Mouse (Mus musculus) cerebellum, adult 11 months (tissue): Measurements from ENCODE around the gene Mfsd11.
A peak's percentile ranks its signal among the peaks of the same experiment; 100 is the strongest.

Experiments used
- DNase-seq: peaks from one replicate; pipeline ENCODE4 v3.0.0; 2022

Mfsd11 gene

DNA sequence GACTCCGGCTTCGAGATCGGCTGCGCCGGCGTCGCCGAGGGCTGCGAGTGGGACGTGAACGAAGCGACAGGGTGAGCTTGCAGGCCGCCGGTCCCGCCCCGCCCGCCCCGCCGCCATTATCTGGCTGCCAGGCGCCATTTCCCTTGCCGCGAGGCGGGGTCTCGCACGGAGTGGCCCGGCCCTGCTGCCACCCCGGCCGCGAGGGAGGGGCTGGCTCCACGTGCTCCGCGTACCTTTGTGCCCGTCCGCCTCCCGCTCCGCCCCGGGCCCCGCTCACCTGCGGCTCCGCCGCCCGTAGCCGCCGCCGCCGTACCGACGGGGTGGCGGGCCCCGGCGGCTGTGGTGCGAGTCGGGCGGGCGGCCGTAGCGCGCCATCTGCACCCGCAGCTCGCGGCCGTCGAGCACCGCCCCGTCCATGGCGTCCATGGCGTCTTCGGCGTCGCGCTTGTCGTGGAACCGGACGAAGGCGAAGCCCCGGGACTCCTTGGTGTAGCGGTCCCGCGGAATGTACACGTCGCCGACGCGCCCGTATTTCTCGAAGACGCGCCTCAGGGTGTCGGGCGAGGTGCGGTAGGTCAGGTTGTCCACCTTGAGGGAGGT is at the start of gene Mfsd11:
Mfsd11 (plus strand) TSS at position 150 of the 600 bp plus-strand sequence.
- DNase-seq: peak; percentile 70

DNA sequence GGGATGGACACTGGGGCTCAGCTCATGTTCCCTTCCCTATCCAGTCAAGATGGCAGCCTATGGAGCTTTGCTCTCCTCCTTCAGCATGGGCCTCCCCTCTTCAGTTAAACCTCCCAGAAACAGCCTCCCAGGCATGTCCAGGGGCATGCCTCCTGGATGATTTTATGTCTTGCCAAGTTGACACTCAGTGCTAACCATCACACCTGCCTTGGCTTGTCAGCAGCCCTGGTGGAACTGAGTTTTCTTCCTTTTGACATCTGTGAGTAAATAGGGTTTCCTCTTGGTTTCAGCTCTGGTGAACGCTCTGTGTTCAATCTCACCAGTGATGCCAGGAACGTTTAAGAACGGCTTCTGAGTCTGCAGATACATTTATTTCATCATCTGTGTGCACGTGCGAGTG is 49.5 kb upstream of the Mfsd11 start:
- DNase-seq: no peak

DNA sequence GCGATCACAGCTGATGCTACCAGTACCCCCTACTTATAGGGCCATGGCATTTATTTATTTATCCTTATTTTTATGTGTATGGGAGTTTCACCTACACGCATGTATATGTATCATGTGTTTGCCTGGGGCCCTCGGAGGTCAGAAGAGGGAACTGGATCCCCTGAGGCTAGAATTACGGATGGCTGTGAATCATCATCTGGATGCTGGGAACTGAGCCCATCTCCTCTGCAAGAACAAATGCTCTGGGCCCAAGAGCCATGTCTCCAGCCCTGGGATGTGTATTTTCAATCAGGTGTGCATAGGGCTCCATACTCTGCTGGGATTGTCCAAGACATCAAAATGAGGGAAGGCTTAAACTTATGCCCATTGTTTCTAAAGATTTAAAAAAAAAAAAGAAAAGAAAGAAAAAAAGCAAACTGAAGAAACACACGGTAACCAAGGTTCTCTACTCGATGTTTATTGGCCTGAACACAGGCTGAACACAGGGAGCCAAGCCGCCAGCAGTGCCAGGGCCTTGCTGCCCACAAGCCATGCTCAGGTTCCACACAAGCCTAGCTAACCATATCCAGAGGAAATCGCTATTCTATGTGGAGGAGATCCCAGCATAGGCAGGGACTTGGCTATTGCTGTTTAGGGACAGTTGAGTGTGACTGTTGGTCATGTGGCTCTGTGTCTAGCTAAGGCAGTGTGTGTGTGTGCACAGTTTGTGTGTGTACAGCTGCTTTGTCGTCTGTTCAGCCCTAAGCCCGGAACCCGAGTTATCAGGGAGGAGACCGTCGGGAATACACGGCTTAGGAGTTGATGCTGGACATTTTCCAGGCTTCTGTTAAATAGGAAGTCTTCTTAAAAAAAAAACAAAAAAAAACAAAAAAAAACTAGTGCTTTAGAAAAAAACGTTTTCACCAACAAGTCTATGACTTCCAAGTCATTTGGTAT is 45.8 kb upstream of the Mfsd11 start:
- DNase-seq: no peak

DNA sequence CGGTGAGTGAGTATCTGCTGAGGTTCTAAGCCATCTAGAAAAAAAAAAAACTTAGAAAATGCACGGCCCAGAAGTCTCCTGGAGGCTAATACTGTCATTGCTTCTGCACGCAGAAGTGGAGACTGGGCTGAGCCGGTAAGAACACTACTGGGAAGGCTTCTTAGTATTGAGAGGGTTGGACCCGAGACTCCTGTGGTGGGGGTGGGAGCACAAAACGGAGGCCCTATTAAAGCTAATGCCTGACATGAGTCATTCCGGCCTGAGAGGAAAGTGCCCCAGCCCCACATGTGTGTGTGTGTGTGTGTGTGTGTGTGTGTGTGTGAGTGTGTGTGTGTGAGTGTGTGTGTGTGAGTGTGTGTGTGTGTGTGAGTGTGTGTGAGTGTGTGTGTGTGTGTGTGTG is 45.1 kb upstream of the Mfsd11 start:
- DNase-seq: no peak

DNA sequence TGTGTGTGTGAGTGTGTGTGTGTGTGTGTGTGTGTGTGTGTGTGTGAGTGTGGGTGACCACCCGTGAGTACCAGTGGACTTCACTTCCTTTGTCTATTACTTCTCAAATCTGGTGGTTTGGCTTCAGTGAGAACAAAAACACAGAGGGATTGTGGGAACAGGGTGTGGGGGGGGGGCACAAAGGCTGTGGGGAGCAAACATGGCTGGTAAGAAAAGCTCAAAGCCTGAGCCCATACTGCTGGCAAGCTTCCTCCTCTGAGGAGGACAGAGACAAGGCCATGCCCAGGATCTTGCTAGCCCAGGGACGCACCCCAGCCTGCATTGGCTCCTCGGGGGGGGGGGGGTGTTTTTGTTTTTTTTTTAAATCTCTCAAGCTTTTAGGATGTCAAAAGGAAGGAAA is 44.7 kb upstream of the Mfsd11 start:
- no peak for DNase-seq

DNA sequence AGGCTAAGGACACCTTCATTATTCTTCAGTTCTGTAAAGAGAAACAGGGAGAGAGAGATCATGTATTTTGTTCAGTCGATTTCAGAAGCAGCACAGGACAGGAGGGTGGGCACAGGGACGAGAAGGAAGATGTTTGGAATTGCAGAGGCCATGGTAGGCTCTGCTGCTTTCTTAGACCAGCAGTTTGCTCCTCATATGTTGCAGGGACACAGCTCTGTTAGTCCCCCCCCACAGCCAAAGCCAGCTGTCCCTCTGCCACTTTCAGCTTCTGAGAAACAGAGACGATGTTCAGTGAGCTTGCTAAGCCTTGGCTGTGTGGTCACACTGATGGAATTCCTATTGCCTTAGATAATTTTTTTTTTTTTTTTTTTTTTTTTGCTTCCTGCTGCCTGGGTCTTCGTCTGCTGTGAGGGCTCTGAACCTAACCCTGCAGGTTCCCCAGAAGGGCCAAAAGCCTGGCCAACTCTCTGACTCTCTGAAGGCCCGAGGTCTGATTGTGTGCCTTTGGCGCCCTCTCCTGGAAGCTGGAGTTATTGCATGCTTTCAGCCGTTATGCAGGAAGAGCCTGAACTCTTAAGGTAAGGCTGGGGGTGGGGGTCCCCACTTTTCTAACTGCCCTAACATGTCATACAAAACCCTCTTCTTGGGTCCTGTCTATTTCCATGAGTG is 44.2 kb upstream of the Mfsd11 start:
- DNase-seq: peak; percentile 84

DNA sequence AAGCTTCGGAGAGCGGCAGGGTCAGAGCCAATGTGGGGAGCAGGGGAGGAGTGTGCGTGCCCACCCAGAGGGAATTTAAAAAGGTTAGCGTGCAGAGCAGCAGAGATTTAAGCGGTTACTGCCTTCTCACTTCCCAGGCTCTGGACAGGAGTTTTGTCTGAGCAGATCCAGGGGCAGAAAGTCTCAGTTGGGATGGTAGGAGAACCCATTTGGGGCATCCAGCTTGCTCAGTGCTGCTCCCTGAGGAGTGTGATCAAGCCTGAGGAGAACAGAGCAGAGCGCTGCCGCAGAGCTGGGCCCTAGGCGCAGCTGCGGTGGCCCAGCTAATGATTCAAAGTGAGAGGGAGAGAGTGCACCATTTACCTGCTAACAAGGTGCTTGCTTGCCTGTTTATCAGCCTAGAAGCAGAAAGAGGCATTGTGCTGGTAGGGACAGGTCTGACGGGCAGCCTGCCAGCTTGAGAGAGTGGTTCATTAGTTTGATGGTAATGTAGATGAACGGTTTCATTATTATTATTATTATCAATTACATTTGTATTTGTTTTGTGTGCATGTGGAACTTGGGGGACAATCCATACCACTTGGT is 43.3 kb upstream of the Mfsd11 start:
- no peak for DNase-seq

DNA sequence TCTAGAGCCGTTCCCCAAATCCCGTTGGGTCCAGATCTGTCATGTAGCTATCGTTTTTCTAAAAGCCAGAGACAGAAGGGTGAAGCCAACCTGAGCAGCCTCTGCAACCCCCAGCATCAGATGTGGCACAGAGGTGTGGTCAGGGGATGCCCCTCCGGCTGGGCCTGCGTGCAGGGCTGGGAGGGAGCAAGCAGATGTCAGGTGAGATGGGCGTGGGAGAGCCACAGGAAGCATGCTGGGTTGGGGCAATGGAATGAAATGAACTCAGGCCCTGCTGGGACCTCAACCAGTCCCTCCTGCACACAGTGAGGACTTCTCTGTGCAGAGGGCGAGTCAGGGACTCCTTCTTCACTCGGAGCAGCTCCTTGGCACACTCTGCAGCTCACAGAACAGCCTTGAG is 42.7 kb upstream of the Mfsd11 start:
- DNase-seq: no peak

DNA sequence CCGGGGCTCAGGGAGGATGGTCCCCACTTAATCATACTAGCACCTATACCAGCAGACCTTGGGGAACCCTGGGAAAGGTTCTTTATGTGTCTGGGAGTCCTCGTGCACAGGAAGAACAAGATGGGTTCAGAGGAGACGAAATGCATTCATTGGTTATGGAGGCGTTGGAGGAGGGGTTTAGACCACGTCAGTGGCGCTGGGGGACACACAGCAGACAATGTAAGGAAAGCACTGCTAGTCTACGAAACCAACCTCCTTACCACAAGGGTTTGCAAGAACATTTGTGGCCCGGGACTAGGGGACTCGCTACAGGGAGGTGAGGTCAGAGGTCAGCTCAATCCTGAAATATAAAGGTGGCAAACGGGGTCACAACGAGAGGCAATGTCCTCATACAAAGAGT is 41.7 kb upstream of the Mfsd11 start:
- no peak for DNase-seq

DNA sequence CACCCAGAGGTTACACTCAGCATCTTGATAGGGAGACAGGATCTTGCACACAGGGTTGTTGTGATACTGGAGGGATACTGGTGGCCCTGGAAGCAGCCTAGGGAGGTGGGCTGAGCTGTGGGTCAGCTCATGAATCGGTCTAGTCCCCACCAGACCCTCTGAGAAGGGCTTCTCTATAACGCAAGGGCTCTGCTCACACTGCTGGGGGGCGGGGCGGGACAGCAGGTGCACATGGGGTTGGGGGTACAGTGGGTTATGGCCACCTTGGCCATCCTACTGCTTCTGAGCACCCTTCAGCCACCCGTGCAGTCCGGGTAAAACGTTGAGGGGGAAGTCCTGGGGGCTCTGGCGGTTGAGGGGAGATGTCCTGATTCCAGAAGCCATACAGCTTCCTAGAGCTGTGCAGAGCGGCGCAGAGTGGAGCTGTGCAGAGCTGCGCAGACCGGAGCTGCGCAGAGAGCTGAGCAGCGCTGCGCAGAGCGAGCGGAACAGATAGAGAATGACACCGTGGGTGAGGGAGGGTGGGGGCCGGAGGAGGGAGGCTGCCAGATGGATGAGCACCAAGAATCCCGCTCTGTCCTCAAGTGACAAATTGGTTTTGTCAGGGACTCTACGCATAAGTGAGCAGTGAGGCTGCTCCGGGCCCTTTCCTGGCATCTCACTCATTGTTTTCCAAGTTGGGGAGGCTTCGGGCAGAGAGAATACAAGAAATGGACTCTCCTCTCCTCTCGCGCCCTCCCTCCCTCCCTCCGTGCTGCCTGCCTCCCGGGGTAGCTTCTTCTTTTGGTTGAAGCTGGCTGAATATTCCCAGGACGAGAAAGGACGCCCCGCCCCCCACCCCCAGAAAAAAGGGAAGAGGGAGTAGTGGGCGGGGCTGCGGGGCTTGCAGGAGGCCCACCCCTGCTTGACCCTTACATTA is 41.0 kb upstream of the Mfsd11 start:
- peak; percentile 74 for DNase-seq

DNA sequence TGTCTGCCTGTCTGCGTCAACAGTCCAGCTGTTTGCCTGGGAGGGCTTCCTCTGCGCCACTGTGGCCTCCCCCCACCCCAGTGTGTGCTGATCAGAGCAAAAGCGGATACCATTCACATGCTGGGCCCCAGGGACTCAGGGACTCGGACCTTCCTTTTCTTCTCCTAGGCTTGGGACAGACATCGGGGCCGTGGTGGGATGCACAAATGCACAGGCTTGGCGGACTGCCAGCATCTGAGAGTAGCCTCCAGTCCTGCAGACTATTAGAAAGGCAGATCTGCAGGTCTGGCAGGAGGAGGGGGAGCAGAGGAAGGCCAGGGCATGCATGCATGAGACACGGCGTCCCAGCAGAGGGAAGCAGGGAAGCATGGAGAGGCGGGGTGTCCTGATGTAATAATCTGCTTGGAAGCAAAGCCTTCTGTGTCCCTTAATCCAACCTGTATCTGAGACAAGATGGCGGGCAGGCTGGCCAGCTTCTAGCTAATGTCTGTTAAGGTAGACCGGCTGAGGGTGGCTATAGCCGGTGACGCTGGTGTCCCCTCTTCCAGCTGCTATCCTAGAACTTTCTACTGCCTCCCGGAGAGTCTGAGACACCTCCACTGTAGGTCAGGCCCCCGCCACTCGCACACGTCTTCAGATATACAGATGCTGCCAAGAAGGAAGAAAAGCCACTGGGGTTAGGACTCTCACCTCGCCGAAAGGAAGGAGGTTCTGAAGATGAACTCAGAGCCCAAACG is 39.3 kb upstream of the Mfsd11 start:
- no peak for DNase-seq

DNA sequence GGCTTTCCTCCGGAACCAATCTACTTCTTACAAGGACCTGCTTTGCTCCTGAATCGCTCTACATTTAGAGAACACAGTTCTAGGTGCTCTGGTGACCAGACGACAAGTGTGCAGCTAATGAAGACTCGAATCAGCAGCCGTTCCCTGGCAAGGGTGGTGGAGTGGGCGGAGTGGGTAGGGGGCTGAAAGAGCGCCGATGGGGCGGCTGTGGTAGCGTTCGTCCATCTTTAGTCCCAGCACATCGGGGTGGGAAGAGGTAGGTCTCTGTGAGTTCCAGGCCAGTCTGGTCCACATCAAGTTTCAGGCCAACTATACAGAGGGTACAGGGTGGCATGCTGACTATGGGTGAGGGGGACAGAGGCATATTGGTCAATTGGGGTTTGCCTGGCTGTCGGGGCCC is 38.6 kb upstream of the Mfsd11 start:
- DNase-seq: no peak

DNA sequence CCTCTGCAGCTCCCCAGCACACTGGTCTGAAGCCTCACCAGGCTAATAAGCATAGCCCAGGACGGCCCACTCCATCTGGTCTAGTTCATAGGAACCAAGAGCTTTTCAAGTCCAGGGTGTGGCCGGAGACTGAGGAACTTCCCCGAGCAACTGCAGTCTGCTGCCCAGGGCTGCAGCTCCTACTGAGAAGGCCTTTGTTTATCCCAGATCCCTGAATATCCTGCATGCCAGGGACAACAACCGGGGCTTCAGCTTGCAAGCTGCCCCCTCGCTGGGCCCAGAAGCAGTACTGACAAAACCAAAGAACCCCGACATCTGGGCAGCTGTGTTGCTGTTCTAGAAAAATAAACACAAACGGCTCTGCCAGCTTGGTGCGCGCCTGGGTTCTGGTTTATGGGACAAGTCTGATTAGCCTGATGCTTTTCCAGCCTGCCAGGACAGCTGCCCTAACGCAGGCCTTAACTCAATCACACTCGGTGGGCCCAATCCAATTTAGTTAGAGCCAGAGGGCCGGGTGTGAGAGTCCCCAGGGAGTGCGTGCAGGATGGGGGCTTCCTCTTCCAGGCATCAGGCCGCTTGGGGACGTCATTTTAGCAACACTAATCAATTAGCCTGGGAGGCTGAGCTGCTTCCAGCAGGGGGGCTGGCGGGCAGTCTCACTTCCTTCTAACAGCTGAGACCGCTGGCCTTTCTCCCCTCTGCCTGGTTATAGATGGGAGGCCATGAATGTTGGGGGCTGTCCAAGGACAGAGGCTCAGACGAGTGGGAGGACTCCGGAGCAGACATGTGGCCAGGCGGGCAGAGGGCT is 38.0 kb upstream of the Mfsd11 start:
- no peak for DNase-seq

DNA sequence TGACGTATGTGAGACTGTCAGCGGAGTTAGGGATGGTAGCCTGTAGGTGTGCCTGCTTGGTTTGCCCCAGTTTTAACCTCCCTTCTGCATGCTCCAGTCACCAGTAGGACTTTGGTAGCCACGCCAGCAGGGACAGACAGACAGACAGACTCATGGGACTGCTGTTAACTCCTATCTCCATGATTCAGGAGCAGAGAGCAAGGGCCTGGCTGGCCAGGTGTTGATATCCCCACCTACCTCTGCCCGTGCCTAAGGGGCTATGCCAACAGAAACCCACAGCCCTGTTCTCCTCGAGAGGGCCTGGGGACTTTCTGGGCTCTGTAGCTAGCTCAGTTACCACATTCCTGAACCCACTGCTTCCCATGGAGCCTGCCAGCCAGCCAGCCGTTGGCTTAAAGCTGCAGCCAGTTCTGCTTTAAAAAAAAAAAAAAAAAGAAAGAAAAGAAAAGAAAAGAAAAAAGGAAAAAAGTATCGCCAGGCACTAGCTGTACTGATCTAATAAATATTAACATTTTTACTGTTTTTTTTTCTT is 37.3 kb upstream of the Mfsd11 start:
- no peak for DNase-seq

DNA sequence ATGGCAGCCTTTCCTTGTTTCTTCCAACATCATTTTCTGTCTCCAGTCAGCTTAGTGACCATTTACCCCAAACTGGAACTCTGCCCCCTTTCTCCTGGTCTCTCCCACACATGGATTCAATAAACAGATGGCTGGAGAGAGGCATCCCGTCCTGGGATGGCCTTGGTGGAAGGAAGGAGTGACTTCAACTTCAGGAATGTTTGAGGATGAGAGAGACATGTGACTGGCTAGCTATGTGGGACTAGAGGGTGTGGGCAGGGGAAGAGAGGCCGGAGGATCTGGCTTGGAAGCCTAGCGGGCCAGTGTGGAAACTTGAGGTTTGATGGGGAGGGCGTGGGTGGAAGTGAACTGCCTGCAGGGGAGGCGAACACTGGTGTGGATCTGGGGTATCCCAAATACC is 35.5 kb upstream of the Mfsd11 start:
- no peak for DNase-seq

DNA sequence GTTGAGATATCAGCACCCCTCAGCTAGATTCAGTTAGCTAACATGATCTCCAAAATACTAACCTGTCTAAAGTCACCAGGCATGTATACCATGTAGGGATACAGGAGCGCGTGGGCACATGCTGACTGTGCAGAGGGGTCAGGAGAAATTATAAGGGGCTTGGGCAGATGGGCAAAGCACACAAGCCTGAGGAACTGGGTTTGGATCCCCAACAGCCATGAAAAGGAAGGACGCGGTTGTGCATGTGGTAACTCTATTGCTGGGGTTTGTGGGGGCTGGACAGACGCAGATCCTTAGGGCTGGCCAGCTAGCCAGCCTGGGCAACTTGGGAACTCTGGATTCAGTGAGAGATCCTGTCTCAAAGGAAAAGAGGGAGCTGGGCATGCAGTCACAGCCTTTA is 34.7 kb upstream of the Mfsd11 start:
- no peak for DNase-seq

DNA sequence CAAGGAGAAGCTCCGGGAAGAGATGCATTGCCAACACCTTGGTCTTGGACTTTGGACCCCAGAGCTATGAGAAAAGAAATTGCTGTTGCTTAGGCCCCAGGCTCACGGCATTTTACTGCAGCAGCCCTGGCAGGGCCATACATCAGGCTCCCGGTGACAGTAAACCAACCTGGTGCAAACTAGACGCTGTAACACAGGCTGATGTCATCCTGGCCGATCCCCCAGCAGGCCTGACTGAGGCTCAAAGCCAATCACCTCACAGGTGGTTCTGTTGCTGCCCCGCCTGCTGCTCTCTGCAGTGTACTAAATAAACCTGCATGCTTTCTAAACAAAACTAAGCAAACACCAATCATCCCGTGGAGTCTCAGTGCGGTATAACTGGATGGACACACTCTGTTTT is 33.5 kb upstream of the Mfsd11 start:
- DNase-seq: no peak

DNA sequence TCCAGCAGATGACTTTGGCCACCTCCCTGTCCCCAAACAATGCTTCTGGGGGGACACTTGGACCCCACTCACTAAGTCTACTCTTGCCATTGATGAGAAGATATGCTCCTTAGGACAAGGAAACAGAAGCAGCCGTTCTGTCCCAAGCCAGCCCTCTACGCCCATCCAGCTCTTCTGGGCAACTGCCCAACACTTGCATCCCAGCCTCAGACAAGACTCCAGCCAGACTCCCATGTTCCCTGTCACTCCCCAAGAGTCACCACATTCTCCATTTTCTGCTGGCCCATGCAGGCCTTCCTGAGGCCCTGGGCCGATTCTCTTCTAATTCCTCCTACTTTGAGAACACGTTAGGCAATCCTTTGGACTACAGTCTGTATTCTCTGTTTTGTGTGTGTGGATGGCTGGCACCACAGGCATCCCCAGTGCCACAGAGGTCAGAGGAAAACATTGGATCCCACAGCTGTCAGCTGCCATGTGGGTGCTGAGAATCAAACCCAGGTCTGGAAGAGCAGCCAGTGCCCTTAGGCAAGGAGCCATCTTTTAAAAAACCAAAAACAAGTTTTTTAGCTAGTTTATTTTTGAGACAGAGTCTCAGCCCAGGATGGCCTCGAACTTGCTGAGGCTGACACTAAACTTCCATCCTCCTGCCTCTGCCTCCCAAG is 32.2 kb upstream of the Mfsd11 start:
- no peak for DNase-seq

DNA sequence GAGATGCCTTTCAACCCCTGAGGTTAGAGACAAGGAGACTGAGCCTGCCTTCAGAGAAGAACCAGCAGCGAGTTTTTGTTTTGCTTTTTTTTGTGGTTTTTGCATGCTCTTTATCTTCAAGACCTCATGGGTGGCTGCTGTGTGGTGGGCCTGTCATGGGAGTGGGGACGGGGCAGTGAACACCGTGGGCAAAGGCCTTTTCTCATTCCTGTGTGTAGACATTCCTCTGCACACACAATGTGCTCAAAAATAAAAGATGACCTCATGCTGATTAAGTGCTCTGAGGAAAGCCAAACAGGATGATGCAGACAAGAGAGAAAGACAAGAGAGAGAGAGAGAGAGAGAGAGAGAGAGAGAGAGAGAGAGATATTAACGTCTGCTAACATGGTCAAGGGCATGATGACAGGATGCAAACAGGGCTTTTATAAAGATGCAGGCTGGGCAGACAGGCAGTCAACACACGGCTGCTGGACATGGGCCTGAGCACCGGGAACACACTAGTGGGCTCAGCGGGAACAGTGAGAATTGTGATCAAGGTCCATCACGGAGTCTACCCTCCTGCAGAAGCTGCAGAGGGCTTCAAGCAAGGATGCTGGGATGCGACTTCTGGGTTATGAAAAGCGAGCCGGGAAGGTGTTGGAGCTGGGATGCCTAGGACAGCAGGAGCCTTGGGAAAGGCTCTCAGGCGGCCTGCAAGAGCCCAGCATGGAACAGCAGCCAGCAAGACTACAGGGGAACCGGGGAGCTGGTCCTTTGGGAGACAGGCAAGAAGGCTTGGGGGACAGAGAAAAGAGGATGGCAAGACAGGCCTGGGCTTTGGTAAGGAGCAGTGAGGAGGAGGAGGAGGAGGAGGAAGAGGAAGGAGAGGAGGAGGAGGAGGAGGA is 30.9 kb upstream of the Mfsd11 start:
- DNase-seq: no peak
